Mouse (Mus musculus): Measurements from ENCODE around the gene Erp29.

The Erp29 gene

DNA sequence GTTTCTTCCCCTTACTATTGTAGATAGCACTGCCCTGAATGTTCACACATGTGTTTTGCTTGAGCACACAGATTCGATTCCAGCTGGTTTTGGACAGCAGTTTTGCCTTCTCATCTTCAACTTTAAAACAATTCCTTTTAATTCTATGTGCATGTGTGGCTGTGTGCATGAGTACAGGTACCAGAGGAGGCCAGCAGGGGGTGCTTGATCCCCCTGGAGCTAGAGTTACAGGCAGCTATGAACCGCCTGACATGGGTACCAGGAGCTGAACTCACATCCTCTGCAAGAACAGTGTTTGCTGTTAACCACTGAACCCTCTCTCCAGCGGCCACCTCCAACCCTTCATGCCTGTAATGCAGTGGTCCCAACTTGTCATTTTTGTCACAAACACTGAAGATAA is 3.9 kb downstream of the Erp29 start:
- no peak for DNase-seq

DNA sequence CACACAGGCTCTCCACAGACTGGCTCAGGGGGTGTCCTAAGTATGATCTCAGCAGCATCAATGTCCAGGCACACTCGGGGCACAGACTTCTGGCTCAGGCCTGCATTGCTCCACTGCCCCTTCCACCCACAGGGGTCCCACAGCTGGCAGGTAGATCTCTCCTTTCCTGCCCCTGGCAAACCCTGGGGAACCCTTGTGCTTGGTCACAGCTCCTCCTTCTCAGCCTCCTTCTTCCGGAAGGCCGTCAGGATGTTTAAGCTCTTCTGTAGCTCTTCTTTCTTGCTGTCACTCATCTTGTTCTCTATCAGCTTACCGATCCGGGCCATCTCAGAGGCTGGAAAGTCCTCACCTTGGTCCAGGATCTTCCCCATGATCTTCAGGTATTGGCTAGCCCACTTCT is 7.4 kb downstream of the Erp29 start:
- DNase-seq = no peak

DNA sequence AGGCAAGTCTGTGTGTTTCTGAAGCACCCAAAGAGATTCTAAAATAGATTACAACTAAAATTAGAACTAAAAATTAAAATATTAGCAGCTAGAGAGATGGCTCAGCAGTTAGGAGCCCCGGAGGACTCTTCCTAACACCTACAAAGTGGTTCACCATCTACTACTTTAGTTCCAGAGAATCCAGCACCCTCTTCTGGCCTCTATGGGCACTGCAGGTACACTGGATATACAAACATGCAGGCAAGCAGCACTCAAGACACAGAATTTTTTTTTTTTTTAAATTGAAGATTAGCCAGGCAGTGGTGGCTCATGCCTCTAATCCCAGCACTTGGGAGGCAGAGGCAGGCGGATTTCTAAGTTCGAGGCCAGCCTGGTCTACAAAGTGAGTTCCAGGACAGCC is 8.8 kb downstream of the Erp29 start:
- peak in 1 of 2 experiments; percentile 23 for DNase-seq

DNA sequence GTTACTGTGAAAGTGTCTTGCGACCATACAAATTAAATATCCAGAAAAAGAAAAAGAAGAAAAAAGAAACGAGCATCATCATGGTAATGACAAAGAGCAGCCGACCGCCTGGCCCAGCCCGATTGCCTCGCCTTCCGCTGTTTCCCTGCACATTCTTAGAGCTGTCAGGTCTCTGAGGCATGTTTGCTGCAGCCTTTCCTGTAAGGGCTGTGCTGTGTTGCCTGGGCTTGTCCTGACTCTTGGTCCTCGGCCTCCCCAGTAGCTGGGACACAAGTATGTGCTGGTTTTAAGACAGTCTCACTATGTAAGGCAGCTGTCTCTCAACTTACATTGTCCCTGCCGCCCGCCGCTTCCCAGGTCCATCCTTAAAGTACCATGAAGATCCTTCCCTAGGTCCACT is 13.6 kb downstream of the Erp29 start:
- DNase-seq = no peak

DNA sequence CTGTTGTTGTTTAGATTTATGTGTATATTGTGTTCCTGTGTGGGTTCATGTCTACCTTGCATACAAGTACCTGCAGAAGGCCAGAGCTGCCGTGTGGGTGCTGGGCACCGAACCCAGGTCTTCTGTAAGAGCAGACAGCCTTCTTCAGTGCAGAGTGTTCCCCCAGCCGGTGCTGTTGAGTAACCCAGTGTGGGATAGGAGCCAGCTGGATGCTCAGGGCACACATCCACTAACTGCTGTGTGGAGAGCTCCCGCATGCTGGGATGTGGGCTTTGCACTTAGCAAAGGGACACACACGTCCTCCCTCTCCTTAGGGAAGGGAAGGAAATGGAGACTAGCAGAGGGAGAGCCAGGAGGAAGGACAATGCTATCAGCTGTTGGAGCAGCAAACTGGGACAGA is 14.2 kb downstream of the Erp29 start:
- no peak for DNase-seq

DNA sequence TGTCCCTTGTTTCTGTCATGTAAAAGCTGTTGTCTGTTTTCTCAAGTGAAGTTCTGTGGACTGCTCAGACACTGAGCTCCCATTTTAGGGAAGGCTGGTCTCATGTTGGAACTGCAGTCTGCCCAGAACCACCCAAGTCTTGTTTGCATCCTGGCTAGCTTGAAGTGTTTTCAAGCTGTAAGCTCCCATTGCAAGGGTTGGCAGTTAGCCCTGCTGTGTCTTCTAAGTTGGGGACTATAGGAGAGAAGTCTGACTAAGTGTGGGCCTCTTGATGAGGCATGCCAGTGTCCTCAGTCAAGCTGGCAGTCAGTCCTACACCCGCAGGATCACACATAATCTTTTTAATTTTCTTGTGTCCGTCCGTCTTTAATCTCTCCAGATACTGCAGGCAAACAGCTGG is 23.4 kb downstream of the Erp29 start:
- no peak for DNase-seq

DNA sequence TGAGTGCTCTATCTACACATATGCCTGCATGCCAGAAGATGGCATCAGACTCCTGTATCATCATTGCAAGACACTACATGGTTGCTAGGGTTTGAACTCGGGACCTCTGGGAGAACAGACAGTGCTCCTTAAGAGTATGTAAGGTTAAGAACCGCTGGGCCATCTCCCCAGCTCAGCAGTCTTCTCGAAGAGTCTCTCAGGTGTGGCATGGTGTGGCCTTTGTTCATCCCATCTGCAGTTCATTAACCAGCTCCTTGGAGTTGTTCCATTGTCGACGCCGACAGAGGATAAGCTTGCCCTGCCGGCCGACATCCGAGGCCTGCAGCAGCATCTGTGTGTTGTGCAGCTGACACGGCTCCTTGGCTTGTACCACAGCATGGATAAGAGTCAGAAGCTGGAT is 29.0 kb downstream of the Erp29 start:
- no peak for DNase-seq

DNA sequence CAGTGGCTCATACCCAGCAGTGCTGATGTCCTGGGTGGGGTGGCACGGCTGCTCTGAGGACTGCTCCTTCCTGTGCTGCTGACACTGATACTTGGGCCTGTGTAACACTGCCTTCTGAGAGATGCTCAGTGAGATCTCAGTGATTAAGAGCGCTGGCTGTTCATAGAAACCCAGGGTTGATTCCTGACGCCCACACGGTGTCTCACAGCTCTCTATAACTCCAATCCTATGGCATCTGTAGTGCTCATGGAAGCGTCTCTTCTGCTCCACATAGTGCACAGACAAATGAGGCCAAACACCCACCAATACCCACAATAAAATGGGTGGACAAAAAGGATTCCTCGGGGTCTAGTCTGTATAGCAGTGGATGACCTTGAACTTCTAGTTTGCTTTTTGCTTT is 29.5 kb downstream of the Erp29 start:
- DNase-seq = no peak

DNA sequence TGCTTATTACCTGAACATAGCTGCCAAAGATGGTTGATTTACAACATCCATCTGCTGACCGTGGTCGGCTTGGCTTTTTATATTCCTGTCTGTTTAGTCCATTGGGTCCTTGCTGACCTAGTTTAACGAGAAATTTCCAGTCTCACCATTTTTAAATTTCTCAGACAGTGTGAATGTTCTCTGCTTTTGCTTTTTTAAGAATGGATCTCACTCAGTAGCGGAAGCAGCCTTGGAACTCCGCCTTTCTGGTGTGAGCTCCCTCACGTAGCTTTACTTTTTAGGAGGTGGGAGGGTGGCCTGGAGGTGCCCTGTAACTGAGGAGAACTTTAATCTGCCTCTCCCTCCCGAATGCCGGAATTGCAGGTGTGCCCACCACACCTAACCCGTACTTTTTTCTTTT is 31.6 kb downstream of the Erp29 start:
- no peak for DNase-seq

DNA sequence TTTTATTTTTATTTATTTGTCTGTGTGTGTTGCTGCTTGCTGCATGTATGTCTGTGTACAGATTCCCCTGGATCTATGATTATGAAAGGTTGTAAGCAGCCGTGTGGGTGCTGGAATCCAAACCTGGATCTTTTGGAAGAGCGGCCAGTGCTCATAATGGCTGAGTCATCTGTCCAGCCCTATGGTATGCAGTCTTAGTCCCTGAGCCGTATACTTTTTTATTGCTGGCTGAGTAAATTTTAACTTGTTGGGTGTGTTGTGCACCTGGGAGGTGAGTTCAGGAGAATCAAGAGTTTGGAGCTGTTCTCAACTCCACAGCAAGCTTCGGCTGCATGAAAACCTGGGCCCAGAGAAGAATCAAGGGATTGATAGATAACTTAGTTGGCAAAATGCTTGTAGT is 41.3 kb downstream of the Erp29 start:
- no peak for DNase-seq

DNA sequence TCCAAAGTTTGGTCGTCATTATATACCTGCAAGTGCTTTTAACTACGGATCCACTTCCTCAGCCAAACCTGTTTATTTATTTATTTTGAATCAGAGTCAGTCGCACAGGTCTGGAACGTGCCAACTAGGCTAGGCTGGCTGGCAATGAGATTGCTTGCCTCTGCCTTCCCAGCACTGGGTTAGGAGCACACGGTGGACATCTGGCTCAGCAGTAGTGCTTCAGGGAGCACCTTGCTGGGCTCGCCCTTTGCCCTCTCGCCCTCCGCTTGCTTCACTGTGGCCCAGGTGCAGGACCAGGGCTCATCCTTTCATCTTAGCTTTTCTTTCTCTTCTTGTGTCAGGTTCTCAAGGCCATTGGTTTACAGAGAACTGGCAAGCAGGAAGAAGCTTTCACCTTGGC is 44.5 kb downstream of the Erp29 start:
- no peak for DNase-seq

DNA sequence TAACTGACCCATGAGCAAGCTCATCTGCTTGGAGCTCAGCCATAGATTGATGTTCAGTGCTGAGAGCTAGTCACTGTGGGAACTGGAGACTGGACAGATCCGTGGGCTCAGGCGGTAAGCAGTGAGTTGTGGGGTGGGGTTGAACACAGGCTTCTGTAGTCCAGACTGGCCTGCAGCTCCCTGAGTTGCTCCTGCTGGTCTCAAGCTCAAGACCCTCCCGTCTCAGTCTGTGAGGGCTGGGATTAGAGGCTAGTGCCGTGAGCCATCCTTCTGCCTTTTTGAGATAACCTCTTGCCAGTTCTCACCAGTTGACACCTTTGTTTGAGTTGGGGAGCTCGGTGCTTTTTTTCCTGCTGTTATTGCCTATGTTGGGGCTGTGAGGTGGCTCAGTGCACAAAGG is 51.5 kb downstream of the Erp29 start:
- no peak for DNase-seq

DNA sequence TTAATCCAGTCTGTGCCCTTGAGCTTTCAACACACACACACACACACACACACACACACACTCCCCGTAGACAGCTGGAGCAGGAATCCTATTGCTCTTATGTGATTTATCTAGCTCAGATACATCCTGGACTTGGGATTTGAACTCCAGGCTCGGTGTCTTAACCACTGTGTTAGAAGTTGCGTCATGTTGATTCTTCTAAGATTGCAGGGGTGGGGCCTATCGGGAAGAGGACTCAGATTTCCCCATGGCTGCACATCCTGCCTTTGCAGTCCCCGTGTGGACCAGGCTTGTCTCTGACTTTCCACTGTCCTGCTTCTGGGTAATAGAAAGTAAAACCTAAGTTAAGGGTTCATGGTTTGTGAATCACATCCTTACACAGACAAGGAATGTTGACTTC is 52.2 kb downstream of the Erp29 start:
- DNase-seq = no peak

DNA sequence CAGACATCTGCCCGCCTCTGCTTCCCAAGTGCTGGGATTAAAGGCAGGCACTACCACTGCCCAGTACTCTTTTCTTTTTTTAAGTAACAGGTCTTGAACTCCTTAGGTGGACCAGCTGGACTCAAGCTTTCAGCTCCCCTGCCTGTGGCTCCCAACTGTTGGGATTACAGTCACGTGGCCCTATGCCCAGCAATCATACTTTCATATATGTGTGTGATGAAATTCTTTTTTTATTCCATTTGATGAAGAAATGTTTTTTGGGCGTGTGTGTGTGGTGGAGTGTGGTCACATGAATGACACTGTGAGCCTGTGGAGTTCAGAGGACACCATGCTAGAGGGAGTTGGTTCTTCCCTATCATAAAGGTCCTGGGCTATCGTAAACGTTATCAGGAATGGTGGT is 52.8 kb downstream of the Erp29 start:
- no peak for DNase-seq

DNA sequence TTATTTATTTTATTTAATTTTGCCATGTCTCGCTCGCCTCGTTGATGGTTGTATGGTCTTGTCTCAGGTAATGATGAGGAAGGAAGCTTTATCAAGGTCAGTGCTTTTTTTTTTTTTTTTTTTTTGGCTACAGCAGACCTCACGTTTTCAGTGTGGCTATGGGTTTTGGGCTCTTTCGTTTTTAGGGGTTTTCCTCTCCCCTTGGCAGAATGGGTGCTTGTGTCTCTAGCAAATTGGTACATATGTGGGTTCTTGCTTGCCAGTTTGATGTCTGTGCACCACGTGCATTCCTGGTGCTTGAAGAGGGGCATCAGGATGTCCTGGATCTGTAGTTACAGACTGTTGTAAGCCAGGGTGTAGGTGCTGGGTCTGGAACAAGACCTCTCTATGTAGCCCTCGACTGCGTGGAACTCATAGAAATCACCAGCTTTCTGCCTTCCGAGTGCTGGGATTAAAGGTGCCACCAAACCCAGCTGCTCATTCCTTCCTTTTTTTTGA is 53.3 kb downstream of the Erp29 start:
- DNase-seq = no peak

DNA sequence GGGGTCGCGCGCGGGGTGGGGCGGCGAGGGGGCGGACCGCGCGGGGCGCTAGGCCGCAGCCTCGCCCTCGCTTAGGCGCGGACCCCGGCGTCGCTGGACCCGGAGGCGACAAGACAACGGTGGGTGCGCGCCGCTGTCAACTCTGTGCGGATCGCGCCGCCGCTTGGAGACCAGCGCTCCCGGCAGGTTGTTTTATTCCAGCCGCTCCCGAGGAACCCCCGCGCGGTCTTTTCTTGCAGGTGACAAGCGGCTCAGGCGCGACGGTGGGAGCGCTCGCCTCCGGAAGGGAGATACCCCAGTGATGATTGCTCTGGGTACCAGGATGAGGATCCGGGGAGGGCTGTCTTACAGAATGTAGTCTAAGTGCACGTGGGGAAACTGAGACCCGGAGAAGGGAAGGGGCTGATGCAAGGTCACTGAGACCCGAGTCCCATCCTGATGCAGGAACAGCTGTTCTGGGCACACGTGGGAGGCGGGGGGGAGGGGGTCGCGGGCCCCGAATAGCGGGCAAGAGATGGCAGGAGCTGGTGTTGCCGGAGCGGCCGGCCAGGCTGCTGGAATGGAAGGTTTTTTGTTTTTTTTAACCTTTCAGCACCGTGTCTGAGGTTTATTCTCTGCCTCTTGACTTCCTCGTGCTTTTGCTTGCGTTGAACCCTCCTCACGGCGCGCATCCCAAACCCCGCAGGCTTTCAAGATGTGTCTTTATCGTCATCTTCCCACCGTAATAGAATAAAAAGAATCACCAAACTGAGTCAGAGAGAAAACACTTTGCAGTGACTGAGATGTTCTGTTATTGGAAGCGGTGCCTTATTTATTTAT is 54.0 kb downstream of the Erp29 start:
- no peak for DNase-seq

DNA sequence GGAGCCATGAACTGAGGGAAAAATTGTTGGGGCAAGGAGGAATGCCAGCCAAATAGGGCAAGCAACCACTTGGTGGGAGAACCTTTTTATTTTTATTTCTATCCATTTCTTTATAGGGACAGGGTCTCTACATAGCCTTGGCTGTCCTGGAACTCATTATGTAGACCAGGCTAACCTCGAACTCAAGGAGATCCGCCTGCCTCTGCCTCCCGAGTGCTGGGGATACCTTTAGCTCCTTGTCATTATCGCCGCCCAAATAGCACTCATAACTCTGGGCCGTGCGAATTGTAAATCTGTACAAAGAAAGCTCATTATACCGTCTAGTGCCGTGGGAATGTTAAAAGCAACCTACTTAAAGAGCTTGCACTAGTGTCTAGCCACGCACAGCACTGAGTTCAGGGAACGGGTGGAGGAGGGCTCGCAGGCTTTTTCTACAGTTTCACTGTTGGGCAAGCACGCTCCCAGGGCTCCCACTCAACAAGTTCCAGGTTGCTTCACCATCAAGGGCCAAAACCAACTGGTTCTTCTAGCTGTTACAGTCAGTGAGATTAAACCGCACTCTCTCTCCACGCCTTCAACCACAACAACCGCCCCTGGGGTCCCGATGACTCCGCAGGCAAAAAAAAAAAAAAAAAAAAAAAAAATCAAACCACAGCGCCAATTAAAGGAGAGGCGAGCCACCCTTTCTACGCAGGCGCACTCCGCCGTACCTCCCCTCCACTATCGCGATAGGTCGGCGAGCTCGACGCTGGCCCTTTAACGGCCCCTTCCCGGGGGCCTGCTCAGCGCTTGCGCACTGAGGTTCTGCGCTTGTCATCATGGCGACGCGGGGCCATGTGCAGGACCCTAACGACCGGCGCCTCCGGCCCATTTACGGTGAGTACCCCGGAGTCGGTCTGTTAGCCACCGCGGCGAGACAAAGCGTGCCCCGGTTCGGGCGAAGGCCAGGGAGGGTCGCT is 54.8 kb downstream of the Erp29 start, which contains the start of gene Naa25:
Gene Naa25 (plus strand): TSS at position 750 of the 959 bp plus-strand sequence.
- DNase-seq = peak; percentile 95 to 96

DNA sequence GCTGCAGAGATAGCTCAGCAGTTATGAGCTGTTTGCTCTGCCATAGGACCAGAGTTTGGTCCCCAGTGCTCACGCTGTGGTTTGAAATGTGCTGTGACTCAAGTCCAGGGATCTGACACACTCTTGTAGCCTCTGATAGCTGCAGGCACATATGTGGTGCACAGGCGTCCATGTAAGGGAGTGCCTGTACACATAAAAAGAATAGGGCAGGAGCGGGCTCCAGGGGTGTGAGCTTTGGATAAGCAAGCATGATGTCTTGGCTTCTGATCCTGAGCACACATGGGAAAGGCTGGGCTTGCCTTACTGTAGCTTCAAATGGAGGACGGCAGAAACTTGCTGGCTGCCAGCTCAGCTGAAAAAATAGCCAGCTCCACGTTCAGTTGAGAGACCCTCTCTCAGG is 56.7 kb downstream of the Erp29 start:
- no peak for DNase-seq

DNA sequence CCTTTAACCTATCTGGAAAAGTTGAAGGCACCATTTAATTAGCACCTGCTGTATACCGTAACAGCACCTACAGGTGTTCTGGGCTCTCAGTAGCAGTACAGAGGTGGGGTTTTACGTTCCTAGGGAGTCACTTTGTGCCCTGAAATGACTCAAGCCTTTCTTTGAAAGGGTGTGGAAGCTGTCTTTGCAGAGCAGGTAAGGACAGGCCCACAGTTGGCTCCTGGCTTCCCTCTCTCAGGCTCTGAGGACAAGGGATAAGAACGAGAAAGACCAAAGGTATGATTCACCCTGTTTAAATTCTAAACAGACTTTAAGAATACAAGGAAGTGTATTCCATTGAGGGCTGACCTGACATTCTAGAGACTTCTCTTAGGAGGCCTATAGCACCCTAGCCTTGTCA is 58.9 kb downstream of the Erp29 start:
- no peak for DNase-seq

DNA sequence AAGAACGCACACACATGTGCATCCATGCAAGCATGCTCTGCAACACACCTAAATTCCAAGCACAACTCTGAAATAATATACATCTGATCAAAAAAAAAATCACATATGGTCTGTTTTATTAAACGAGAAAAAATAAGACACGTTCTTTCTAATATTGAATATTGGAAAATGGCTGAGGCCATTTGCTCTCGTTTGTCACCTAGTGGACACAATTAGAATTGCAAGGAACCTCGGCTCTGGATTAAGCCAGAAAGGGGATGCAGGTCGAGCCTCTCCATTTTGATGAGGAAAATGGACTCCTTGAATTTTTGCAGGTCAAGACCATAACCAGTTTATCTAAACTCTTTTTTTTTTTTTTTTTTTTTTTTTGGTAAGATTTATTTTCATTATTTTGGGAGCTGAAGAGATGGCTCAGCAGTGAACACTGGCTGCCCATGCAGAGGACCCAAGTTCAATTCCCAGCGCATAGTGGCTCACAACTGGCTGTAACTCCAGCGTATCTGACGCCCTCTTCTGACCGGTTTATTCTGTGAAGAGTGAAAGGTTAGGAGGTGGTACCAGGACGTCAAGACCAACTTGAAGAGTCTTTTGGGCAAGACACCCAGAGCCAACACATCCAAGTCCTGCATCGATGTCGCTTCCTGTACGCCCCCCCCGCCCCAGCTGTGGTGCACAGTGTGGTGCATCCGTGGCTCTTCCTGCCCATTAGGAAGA is 59.5 kb downstream of the Erp29 start:
- peak in 1 of 2 experiments; percentile 41 for DNase-seq

DNA sequence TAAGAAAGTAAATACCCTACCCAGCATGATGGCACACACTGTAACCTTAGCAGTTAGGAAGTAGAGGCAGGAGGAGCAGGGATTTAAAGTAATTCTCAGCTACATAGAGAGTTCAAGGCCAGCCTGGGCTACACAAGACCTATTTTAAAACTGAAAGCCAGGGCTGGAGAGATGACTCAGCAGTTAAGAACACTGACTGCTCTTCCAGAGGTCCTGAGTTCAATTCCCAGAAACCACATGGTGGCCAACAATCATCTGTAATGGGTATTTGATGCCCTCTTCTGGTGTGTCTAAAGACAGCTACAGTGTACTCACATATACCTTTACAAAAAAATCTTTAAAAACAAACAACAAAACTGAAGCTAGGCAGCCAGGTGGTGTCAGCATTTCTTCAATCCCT is 62.6 kb downstream of the Erp29 start:
- no peak for DNase-seq

DNA sequence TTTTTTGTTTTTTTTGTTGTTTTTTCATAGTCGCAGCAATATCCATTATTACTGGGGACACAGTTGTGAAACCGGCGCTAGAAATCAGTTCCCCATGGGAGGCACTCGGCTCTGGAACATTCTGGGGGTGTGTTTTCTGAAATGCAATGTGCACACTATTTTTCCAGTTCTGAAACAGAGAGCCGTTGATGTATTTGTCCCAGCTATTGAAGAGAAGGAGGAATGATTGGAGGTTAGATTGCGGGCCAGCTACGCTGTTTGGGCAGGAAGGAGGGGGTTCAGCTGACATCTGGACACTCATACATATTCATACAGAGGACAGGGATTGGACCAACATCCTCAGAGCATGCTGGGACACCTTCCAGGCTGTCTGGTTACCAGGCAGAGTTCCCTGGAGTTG is 63.2 kb downstream of the Erp29 start:
- no peak for DNase-seq

DNA sequence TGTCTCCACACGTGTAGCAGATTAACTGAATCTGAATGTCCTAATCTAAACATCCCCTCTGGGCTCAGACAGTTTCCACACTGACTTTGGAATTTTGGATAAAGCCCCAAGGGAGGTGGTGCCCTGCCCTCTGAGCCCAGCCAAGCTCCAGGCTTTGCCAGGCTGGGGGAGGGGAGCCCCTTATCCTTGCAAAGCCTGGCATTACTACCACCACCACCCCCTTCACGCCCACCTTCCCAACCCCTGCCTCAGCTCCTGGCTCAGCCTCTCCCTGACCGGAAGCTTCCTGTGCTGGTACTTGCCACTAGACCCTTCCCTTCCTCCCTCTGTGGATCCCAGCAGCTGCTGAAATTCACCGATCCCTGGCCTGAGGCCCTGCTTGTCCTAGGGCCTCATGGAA is 65.2 kb downstream of the Erp29 start:
- DNase-seq = peak; percentile 39 to 42
